Mouse (Mus musculus) MEL (cell line): ENCODE measurements around the gene Rin2.

ENCODE experiments used
- CHD2 ChIP-seq: IDR thresholded peaks from 2 replicates; pipeline ENCODE4 v1.6.1; 2011; ENCODE audit warnings: low read length, improper control_type of control experiment
- CTCF ChIP-seq, 3 experiments: IDR thresholded peaks in 2 of 3; conservative IDR thresholded peaks in 1 of 3; 2 replicates each; pipeline ENCODE4 v1.5.1; 2011 to 2012; ENCODE audit warnings: low read length in 3 of 3, low read depth in 2 of 3, mild to moderate bottlenecking in 2 of 3, improper control_type of control experiment in 1 of 3, inconsistent platforms in 1 of 3, mixed read lengths in 1 of 3, moderate library complexity in 1 of 3; ENCODE audit not compliant: control insufficient read depth in 1 of 3, insufficient read depth in 1 of 3, poor library complexity in 1 of 3, severe bottlenecking in 1 of 3
- MAX ChIP-seq: IDR thresholded peaks from 2 replicates; pipeline ENCODE4 v1.6.1; 2011; ENCODE audit warnings: low read length, improper control_type of control experiment
- MYC ChIP-seq: IDR thresholded peaks from 2 replicates; pipeline ENCODE4 v1.6.1; 2011; ENCODE audit warnings: low read depth, mild to moderate bottlenecking, low read length, improper control_type of control experiment, moderate library complexity
- POLR2A ChIP-seq, 2 experiments: IDR thresholded peaks; 2 replicates each; pipeline ENCODE4 v1.6.1; 2011 to 2012; ENCODE audit warnings: low read length in 2 of 2, mild to moderate bottlenecking in 2 of 2, control low read depth in 1 of 2, improper control_type of control experiment in 1 of 2, low read depth in 1 of 2, moderate library complexity in 1 of 2; ENCODE audit not compliant: control insufficient read depth in 1 of 2, insufficient read depth in 1 of 2, poor library complexity in 1 of 2
- POLR2AphosphoS2 ChIP-seq: IDR thresholded peaks from 2 replicates; pipeline ENCODE4 v1.6.1; 2011; ENCODE audit warnings: low read length, improper control_type of control experiment
- RAD21 ChIP-seq: IDR thresholded peaks from 2 replicates; pipeline ENCODE4 v1.6.1; 2011; ENCODE audit warnings: mild to moderate bottlenecking, low read depth, low read length, improper control_type of control experiment
- RCOR1 ChIP-seq: IDR thresholded peaks from 2 replicates; pipeline ENCODE4 v1.6.1; 2012; ENCODE audit warnings: low read depth, mild to moderate bottlenecking, inconsistent platforms, low read length, improper control_type of control experiment
- SIN3A ChIP-seq: IDR thresholded peaks from 2 replicates; pipeline ENCODE4 v1.6.1; 2012; ENCODE audit warnings: low read length, improper control_type of control experiment, inconsistent platforms
- TCF12 ChIP-seq: IDR thresholded peaks from 2 replicates; pipeline ENCODE4 v1.6.1; 2014; ENCODE audit warnings: low read depth, mild to moderate bottlenecking, inconsistent platforms, low read length, improper control_type of control experiment, moderate library complexity
- USF1 ChIP-seq: IDR thresholded peaks from 2 replicates; pipeline ENCODE4 v1.6.1; 2014; ENCODE audit warnings: low read depth, mild to moderate bottlenecking, inconsistent platforms, low read length, improper control_type of control experiment, moderate library complexity

- TF ChIP-seq RCOR1 = no peak
- no peak for TF ChIP-seq MAX
- TF ChIP-seq RAD21 = no peak
- TF ChIP-seq POLR2A (IDR thresholded peaks at IDR 0.05; ENCODE audit: control insufficient read depth in 1 of 2, insufficient read depth in 1 of 2, low read depth in 1 of 2, low read length in 2 of 2, poor library complexity in 1 of 2) = no peak
- TF ChIP-seq POLR2AphosphoS2 = no peak
- TF ChIP-seq CTCF (IDR thresholded peaks at IDR 0.05 in 2 of 3, conservative IDR thresholded peaks at IDR 0.05 in 1 of 3; ENCODE audit: control insufficient read depth in 1 of 3, insufficient read depth in 1 of 3, low read depth in 2 of 3, low read length in 3 of 3, poor library complexity in 1 of 3, severe bottlenecking in 1 of 3) = no peak
- TF ChIP-seq CHD2 = no peak
- TF ChIP-seq TCF12 = no peak
- no peak for TF ChIP-seq MYC
- no peak for TF ChIP-seq USF1
- no peak for TF ChIP-seq SIN3A
These were observed 171.6 kb downstream of the Rin2 start for GRCm38 (mm10) chr2:145846595-145846994.
